Mouse (Mus musculus) G1E (cell line): ENCODE results near the gene Fam71a. TPM values are rescaled to one million over a fixed set of nuclear protein-coding genes. Genes with fewer than 3 reads are reported as not detected.

ENCODE experiments used
- ATAC-seq: 2 replicates; pipeline ENCODE4 v1.8.0; 2016; ENCODE audit warnings: mild to moderate bottlenecking; ENCODE audit not compliant: insufficient number of reproducible peaks, poor library complexity, low FRiP score, severe bottlenecking; ENCODE audit errors: extremely low read depth
- DNase-seq: peaks from one replicate; pipeline ENCODE4 v3.0.0; 2012; ENCODE audit warnings: low spot score
- H3K27me3 ChIP-seq: 2 replicates; pipeline ENCODE4 v1.6.1; 2012; ENCODE audit warnings: mild to moderate bottlenecking, low read length, inconsistent platforms; ENCODE audit not compliant: insufficient read depth
- H3K36me3 ChIP-seq: replicated peaks from 2 replicates; pipeline ENCODE3; 2012; ENCODE audit warnings: mild to moderate bottlenecking, inconsistent platforms
- H3K4me1 ChIP-seq: 2 replicates; pipeline ENCODE4 v1.6.1; 2012; ENCODE audit warnings: low read depth, low read length, inconsistent platforms, mixed read lengths; ENCODE audit not compliant: insufficient read depth
- H3K4me3 ChIP-seq: 2 replicates; pipeline ENCODE4 v1.5.1; 2012; ENCODE audit warnings: low read depth, mild to moderate bottlenecking, inconsistent platforms, low read length, moderate library complexity, mixed read lengths
- H3K9me3 ChIP-seq: replicated peaks from 2 replicates; pipeline ENCODE4 v1.6.1; 2012; ENCODE audit warnings: inconsistent platforms
- CTCF ChIP-seq: IDR thresholded peaks from 2 replicates; pipeline ENCODE4 v1.5.1; 2012; ENCODE audit warnings: low read depth, low read length, inconsistent platforms, mixed read lengths
- GATA1 ChIP-seq: IDR thresholded peaks from 2 replicates; pipeline ENCODE4 v1.6.1; 2012; ENCODE audit warnings: borderline replicate concordance, low read length, inconsistent platforms, mixed read lengths
- GATA2 ChIP-seq: IDR thresholded peaks from 2 replicates; pipeline ENCODE4 v1.6.1; 2012; ENCODE audit warnings: low read depth, low read length, inconsistent platforms, borderline replicate concordance
- POLR2AphosphoS5 ChIP-seq: IDR thresholded peaks from 2 replicates; pipeline ENCODE4 v1.6.1; 2012; ENCODE audit warnings: low read depth, low read length, inconsistent platforms; ENCODE audit not compliant: insufficient replicate concordance
- TAL1 ChIP-seq: conservative IDR thresholded peaks from 2 replicates; pipeline ENCODE4 v1.6.1; 2012; ENCODE audit warnings: low read depth, low read length, inconsistent platforms, mixed read lengths
- polyA plus RNA-seq: library from polyadenylated mRNA; stranded (reverse); fragments of >175 nt; gene quantifications from 2 replicates; pipeline ENCODE4 v1.2.3, GENCODE M21; 2012
- total RNA-seq, 2 experiments: library from RNA; stranded (forward) in 1 of 2; stranded (reverse) in 1 of 2; fragments of 200-1000 nt in 1 of 2; fragments of >200 nt in 1 of 2; fragmentation: Nextera tagmentation in 1 of 2; gene quantifications; 2 replicates each; pipeline ENCODE4 v1.2.3; 2014 to 2017

Gene Fam71a
- not detected in 2 replicates for total RNA-seq (2014; fragmentation: Nextera tagmentation)
- 0.05 and 0.12 TPM in 2 replicates for total RNA-seq (2017)
- not detected in 2 replicates for polyA plus RNA-seq

DNA sequence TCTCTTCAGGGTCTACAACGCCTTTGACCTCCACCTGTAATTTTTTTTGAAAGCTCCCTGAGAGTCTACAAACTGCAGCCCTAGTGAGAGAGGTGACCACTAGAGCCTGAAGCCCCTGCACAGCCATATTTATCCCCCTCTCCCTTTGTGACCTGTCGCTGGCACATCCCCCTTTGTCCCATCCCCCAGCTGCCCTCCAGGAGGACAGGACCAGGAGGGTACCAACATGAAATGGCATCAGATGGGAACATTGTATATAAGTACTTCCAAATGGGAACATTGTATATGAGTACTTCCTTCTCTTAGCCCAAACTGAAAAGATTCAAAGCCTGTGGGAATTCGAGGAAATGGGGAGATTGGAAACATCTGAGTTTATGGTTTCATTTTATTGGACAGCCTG, at the start of gene Fam71a:
Gene Fam71a (minus strand): TSS at position 101 of the 400 bp plus-strand sequence.
- DNase-seq (no peak), ATAC-seq (no peak)
- Histone ChIP-seq H3K9me3 (no peaks in the 10 kb centered on the region), H3K4me1 (no peaks in the 10 kb centered on the region), H3K27me3 (peaks cover 11% of the 10 kb centered on the region; the same call in 1 of the 2 replicates), H3K36me3 (no peaks in the 10 kb centered on the region), H3K4me3 (no peak within 1 kb of the TSS)
- TF ChIP-seq GATA2: no peak
- no peak for TF ChIP-seq GATA1
- TF ChIP-seq CTCF: no peak
- TF ChIP-seq TAL1: no peak
- TF ChIP-seq POLR2AphosphoS5: no peak

GRCm38 (mm10) chr1:191211096-191211495, 46.5 kb upstream of the Fam71a start:
- no peaks in the 10 kb centered on the region for H3K9me3 ChIP-seq
- no peak overlapping the region for H3K4me3 ChIP-seq
- ATAC-seq: no peak
- H3K36me3 ChIP-seq: no peaks in the 10 kb centered on the region
- no peaks in the 10 kb centered on the region for H3K4me1 ChIP-seq
- peaks cover 16% of the 10 kb centered on the region for H3K27me3 ChIP-seq
- DNase-seq: no peak
- TF ChIP-seq GATA1: no peak
- no peak for TF ChIP-seq POLR2AphosphoS5
- TF ChIP-seq GATA2: no peak
- no peak for TF ChIP-seq TAL1
- TF ChIP-seq CTCF: no peak

GRCm38 (mm10) chr1:191205791-191206190, 41.2 kb upstream of the Fam71a start:
- TF ChIP-seq GATA2: no peak
- no peak for TF ChIP-seq POLR2AphosphoS5
- TF ChIP-seq CTCF: no peak
- no peak for TF ChIP-seq TAL1
- no peak for TF ChIP-seq GATA1

DNA sequence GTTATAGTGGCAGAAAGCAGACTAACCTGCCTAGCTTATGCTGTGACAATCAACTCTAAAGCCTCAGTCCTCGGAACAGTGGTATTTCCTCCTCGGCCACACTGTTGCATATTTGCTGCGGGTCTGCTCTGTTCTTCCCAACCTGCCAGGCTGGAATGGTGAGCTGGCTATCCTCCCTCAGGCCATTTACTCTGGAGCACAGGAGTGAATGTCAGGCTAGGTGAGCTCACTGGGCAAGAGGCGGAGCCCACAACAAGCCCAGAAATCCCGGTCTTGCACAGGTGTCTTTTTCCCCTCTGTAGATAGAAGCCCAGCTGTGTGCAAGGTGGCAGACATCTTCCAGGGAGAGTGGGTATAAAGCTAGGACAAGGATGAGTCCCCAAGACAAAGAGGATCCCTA, 40.3 kb upstream of the Fam71a start:
- peaks cover 22% of the 10 kb centered on the region for H3K27me3 ChIP-seq
- DNase-seq: no peak
- ATAC-seq: no peak
- no peaks in the 10 kb centered on the region; the same call in 1 of the 2 replicates for H3K9me3 ChIP-seq
- no peaks in the 10 kb centered on the region for H3K4me1 ChIP-seq
- no peaks in the 10 kb centered on the region for H3K36me3 ChIP-seq
- no peak overlapping the region for H3K4me3 ChIP-seq
- no peak for TF ChIP-seq GATA2
- TF ChIP-seq CTCF: no peak

More at GRCm38 (mm10) chr1:191205791-191206190, 41.2 kb upstream of the Fam71a start:
- no peaks in the 10 kb centered on the region for H3K36me3 ChIP-seq
- no peaks in the 10 kb centered on the region; the same call in 1 of the 2 replicates for H3K9me3 ChIP-seq
- H3K4me3 ChIP-seq: no peak overlapping the region
- no peak for ATAC-seq
- peaks cover 20% of the 10 kb centered on the region for H3K27me3 ChIP-seq
- no peaks in the 10 kb centered on the region for H3K4me1 ChIP-seq
- DNase-seq: no peak

GRCm38 (mm10) chr1:191203496-191203895, 38.9 kb upstream of the Fam71a start:
- Histone ChIP-seq H3K9me3 (no peaks in the 10 kb centered on the region; the same call in 1 of the 2 replicates), H3K36me3 (no peaks in the 10 kb centered on the region), H3K4me3 (no peak overlapping the region), H3K4me1 (no peaks in the 10 kb centered on the region), H3K27me3 (peaks cover 23% of the 10 kb centered on the region)
- ATAC-seq (no peak), DNase-seq (no peak)
- TF ChIP-seq POLR2AphosphoS5 (no peak), GATA2 (no peak), GATA1 (no peak), CTCF (no peak), TAL1 (no peak)

- Histone ChIP-seq H3K36me3 (no peaks in the 10 kb centered on the region), H3K4me3 (no peak overlapping the region), H3K4me1 (peaks cover 4% of the 10 kb centered on the region; the same call in 1 of the 2 replicates), H3K27me3 (peaks cover 23% of the 10 kb centered on the region), H3K9me3 (no peaks in the 10 kb centered on the region; the same call in 1 of the 2 replicates)
- ATAC-seq (no peak), DNase-seq (no peak)
- TF ChIP-seq POLR2AphosphoS5 (no peak), TAL1 (no peak), CTCF (peak; percentile 22; the same call in 1 of the 2 replicates)
These were observed 37.8 kb upstream of the Fam71a start for GRCm38 (mm10) chr1:191202208-191202952.
